Mouse (Mus musculus) 416B (cell line): ENCODE results near the gene Pcsk7.

ENCODE experiments used
- DNase-seq: peaks from one replicate; pipeline ENCODE4 v3.0.0; 2011; ENCODE audit warnings: low read depth

The Pcsk7 gene

DNA sequence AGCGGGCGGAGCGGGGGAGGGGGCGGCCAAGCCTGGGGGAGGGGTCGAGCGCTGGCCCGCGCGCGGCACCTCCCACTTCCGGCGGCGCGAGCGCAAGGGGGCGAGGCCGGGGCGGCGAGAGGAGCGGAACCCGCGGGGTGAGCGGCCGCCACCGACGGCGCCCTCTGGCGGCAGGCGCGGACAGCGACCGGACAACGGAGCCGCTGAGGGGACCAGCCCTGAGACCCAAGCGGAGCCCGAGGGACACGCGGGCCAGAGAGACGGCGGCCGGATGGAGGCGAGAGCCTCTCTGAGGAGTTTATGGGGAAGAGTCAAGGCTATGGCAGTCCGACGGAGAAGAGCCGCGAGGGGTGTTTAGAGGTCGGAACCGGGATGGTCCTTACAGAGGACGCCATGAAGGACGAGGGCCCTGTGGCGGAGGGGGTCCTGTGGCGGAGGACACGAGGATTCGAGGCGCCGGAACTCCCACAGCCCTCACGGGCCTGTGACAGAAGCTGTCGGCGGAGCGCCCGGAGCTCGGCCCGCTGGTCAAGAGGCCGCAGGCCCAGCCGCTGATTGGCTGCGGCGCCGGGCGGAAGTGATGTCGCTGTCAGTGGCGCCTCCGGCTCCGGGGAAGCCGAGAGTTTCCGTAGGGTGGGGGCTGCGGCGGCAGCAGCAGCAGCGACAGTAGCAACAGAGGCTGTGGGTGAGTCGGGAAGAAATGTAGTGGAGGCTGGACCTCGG lies at the start of gene Pcsk7, which contains the start of gene Rnf214:
TSS of gene Pcsk7 (plus strand) at position 143 of the 723 bp plus-strand sequence.
TSS of gene Rnf214 (minus strand) at position 557 of the 723 bp plus-strand sequence.
- DNase-seq, result peak; percentile 85

DNA sequence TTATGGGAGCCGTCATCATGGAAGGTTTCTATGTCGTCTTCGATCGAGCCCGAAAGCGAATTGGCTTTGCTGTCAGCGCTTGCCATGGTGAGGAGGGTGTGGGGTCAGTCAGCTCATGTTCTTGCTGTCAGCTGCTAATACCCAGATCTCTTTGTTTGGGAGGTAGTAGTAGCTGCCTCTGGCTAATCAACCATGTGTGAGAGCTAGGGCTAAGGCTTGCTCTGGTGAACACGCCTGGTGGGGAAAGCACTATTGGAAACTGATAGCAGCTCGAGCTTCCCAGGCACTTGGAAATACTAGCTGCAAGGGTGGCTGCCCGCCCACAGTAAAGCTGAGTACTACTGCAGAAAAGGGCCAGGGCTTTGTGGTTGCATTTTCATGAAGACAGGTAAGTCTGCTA lies 46.9 kb upstream of the Pcsk7 start:
- no peak for DNase-seq

DNA sequence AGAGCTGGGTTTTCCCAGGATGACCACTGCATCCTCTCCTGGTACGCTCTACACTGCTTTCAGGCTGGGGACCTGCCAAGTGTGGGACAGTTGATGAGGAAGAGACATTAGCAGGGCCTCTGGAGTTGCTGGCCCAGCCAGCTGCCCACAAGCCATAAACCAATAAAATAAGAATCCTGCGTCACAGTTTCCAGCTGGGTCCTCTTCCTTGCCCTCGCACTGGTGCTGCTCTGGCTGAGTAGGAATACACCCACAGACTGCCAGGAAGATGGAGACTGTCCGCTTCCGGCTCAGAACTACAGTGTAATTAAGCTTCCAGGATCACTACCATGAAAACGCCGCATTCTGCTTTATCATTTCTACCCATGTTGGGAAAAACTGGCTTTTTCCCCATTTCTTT lies 44.5 kb upstream of the Pcsk7 start:
- DNase-seq, result no peak

DNA sequence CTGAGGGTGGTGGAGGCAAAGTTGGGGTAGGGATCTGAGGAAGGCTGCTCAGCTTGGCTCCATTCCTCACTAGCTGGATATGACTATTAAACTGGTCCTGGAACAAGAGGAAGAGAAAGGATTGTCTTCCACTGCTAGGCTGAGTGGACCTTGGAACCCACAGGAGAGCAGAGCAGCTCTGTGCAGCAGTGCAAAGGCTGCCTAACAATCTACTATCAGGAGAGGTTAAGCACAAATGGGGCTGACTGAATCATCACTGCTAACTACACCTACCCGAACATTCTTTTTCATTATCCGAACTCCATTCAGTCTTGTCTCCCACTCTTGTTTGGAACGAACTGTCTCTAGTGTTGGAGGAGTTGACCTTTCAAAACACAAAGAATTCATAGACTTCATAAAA lies 37.1 kb upstream of the Pcsk7 start:
- no peak for DNase-seq

DNA sequence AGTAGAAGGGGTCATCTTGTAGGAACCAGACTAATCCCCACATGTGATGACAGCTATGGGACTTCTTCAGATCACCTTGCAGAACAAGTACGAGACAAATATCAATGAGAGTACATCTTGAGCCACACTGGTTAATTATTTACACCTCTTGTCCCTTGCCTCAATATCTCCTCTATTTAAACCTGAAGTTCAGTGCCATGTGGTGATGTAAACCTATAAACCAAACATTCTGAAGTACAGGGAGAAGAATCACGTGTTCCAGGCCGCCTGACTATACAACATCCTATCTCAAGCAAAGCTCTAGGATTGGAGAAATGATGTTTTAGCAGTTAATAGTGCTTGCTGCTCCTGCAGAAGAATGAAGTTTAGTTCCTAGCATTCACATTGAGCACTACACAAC lies 36.0 kb upstream of the Pcsk7 start:
- no peak for DNase-seq

DNA sequence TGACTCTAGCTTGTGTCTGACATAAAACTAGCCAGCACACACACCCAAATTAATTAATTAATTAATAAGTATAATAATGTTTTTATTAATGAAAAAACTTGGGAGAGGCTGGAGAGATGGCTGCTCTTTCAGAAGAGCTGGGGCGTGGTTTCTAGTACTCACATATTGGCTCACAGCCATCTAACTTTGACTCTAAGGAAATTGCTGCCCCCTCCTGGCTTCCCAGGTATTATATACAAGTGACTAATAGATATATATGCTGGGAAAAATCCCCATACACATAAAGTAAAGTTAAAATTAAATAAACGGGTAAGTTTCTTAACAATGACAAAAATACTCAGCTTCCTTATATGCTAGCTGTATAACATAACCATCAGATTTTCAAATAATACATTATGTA lies 28.4 kb upstream of the Pcsk7 start:
- peak; percentile 77 for DNase-seq

DNA sequence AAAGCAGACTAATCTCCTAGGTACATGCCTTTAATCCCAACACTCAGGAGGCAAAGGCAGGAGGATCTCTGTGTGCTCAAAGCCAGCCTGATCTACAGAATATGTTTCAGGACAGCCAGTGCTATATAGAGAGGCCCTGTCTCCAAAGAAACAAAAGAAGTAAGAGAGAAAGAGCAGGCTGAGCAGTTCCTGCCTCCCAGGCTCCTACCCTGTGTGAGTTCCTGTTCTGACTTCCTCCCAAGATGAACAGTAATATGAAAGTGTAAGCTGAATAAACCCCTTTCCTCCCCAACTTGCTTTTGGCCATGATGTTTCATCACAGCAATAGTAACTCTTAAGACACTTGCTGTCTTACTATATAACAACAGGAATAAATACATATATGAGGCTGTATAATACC lies 12.6 kb upstream of the Pcsk7 start:
- peak; percentile 21 for DNase-seq

DNA sequence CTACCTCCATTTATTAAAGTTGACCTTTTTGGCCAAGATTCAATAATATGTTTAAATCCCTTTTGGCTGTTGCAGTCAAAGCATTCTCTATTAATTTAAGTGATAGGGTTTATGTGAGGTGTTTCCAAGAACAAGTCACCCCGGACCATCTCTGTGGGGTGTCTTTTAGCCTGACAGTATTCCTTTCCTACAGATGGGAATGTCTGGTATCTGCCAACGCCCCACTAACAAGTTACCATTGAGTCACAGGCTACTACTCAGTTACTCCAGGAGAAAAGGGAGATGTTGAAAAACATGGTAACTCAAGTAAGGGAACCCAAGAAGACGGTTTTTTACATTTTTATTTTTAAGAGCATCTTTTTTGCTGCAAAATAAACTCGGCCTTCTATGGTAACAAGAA lies 1.1 kb upstream of the Pcsk7 start:
- no peak for DNase-seq

DNA sequence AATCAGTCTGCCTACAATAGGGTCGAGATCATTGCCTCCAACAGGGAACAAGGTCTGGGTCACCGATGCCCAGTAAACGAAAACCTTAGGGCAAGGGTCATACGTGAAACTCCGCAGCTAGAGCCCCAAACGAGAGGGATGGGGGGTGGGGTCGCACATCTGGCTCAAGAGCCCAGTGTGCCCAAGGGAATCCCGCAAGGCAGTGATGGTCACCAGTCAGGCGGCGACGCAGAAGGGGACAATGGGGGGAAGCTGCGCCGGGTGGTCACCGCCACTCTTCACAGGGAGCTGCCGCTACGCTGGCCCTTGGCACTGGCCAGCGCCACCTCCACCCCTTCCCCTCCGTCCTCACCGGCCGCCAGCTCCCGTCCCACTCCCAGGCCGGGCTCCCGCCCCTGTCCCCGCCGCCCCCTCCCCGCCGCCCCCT lies 473 bp upstream of the Pcsk7 start:
- DNase-seq, result peak; percentile 20

DNA sequence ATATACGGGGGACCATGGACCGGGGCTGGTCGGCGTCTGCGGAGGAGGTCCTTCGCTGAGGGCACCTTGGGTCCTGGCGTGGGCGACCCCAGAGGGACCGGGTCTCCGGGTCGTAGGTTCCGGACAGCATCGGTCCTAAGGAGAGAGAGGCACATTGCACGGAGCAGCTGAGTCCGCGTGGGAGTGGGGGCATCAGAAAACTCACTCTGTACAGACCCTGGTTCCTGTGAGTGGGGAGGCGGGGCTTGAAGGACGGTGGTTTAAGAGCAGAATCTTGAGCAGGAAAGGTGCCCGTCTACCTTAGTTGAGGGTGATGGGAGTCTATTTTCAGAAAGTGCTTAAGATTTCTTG lies 756 bp downstream of the Pcsk7 start:
- no peak for DNase-seq

DNA sequence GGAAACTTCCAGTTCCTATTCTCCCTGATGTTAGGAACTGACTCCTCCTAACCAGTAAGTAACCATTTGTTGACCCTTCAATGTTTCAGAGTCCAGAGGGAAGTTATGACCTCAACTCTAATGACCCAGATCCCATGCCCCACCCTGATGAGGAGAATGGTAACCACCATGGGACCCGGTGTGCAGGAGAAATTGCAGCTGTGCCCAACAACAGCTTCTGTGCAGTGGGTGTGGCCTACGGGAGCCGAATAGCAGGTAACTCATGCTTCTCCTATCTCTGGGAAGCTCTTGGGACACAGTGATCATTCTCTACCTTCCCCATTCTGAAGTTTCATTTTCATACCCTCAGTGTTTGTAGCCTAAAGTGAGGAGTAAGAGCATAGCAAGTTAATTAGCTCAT lies 4.7 kb downstream of the Pcsk7 start:
- DNase-seq, result no peak

DNA sequence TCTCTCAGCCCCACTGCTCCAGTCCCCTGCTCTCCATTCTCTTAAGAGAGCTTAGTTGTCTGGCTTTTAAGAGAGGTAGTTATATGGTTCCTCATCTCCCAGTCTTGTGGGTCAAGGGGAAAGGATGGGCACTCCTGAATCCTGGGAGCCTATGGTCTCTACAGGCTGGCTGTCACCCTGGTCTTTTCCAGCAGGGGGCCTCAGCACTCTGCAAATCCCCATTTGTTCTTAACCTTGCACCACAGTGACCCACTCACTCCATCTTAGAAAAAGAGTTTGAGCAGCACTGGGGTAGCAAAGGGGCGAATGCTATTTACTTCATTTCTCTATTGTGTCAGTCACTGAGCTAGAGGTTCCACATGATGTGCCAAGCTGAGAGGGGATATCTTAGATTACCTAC lies 5.4 kb downstream of the Pcsk7 start:
- peak; percentile 61 for DNase-seq

DNA sequence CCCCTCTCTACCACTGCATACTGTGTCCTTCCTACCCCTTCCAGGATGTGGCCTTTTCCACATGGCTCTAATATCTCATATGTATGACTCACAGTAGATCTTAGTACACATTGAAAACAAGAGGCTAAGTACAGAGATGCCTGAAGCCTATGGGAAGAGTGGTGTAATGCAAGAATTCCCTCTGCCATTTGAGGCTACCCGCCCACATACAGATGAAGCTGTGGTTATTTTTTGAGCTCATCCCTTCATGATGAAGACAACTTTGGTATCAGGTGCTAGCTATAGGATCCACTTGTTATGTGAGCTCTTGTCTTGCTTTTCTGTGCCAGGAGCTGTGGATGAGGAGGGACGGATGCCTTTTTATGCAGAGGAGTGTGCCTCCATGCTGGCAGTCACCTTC lies 9.4 kb downstream of the Pcsk7 start:
- no peak for DNase-seq

DNA sequence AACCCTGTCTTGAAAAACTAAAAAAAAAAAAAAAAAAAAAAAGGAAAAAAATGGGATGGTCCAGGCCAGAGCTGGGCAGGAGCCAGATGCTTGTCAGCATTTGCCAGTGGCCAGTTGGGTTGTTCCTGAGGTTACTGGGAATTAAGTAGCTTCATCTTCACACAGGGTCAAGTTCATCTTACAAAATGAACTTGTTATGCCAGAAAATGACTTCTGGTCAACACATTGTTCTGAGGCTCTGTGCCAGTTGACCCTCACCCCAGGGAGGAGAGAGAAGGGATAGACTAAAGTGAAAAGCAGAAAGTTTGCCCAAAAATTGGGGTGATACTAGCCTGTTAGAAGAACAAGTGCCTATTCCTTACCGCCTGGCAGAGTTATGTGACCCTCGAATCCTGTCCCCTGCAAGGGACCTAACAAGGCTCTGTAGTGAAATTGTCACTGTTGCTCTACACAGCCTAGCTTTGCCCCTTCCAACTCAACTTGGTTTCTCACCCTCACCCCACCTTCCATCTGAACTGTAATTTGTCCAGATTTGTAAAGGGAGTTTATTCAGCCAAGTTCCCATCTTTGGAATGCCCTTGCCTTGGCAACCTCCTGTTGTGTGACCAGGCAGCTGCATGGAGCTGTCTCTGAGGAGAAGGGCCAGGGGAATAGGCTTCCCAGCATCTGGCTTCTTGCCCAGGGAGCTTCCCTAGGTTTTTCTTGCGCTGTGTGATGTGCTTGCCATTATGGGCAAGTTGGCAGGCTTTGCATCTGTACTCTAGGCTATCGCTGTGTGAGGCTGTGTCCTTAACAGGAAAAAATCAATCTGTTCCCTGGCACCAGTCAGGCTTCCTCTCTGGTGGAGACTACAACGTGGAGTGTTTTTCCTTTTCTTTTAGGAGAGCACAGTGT lies 11.0 kb downstream of the Pcsk7 start:
- DNase-seq, result no peak

DNA sequence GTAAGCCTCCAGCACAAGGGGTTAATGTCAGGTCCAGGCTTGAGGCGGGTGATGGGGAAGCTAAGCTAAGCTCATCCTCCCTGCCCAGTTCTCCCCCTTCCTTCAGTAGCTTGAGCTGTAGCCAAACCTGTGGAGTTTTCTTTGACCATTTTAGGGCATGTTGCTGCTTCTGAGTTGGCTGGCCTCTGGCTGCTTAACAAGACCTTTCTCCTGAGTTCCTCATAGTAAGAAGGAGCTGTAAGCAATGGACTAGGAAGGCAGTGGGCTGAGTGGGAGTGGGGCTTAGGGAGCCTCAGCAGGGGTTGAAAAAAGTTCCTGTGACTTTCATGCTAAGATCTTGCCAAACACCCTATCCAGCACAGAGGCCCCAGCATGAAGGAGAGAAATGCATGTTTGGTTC lies 13.6 kb downstream of the Pcsk7 start:
- no peak for DNase-seq

DNA sequence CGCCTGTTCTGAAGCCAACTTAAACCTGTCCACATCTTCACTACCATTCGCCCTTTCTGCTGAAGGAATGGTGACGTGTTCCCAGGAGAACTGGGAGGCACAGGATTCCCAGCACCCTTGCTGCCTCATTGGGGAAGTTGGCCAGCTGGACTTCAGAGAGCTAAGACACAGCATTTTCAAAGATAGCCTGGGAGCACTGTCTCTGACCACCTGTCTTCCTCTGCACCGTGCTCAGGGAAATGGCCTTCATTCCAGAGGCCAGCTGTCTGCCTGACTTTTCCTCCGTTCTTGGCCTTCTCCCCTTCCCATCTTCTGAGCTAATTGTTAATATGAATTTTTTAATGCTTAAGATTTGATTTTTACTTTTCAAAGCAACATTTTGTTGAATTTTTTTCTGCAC lies 23.0 kb downstream of the Pcsk7 start:
- no peak for DNase-seq

DNA sequence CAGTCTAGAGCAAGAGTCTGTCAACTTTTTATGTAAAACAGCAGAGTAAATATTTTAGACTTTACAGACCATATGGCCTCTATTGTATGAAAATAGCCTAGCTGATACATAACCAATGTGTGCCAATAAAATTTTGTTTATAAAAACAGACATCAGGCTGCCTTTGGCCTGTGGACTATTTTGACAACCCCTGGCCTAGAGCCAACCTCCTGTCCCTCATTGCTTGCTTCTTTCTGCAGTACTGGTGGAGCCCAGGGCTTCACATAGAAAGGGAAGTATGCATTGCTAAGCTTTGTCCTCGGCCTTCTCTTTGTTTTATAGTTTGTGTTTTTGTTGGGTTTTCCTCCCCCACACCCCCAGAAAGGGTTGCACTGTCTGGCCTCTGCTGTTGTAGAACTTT lies 25.7 kb downstream of the Pcsk7 start:
- no peak for DNase-seq

DNA sequence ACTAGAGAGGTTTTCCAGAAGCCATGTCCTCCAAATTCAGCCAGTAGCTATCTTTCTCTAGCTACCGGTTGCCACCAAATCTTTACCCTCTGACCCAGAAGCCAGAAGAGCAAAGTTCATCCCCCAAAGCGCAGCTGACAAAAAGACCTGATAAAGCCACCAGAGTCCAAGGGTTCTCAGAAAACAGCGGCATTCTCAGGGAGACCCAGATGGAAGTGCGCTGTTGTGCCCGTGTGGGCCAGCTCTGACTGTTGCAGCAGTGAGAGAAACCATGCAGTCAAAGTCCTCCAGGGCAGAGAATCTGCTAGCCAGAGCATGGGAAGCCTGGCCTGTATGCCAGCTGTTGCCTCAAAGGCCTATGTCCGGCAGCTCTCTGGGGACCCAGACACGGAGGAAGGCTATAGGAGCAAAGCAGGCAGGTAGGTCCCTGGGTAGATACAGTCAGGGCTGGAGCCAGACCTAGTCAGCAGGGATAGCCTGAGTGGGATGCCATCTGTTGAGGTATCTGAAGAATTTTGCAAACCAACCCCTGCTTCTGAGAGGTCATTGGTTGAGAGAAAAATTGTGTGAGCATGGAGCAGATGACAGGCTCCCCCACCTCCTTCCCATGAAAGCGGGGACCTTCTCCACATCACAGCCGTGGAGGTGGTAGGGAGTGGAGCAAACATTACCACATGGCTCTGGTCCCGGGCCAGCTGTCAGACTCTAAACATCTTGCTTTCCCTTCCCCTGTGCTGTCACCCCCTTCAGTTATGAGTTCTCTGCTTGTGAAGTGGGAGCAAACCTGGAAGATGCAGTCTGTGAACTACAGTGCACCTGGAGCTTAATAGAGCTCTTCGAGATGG lies 26.5 kb downstream of the Pcsk7 start:
- DNase-seq, result no peak

DNA sequence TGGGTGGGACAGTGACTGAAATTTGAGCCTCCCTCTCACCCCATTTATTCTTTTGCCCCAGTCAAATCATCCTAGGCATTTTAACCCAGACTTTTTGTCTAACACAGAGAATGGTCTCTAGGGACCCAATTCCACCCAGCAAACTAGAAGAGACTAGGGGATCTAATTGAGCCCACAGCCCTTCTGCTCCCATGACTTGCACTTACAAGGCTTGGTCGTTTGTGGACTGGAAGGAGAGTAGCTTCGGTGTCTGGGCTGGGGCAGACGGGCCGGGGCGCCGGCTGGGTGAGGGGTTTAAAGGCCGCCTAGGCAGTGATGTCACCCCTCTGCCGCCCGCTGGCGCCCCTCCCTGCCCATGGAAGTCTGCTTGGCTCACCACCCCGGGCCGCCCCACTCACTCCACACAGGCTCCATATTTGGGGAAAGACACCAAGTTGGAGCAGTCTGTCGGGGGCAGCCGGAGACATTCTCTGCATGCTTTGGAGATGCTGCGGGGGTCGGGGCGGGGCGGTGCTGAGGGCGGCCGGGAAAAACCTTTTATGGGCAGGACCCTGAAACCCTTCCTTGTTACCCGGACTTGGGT lies 29.4 kb downstream of the Pcsk7 start, which contains the start of gene Tagln:
TSS of gene Tagln (minus strand) at position 431 of the 583 bp plus-strand sequence.
- no peak for DNase-seq

DNA sequence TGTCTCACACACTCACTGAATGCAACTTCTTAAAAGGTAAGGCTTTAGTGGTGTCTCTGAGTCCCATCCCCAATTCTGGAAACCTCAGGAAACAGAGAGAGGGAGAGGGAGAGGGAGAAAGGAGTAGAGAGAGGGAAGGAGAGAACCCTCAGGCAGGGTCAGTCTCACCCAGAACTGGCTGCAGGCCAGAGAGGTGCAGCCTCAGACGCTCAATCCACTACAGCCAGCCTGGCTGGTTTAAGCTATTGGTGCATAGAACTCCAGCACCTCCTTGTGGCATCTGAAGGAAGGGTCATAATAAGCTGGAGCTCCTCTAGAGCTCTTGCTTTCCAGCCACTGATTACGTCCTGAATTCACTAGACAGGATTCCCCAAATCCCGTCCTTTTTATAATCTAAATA lies 30.6 kb downstream of the Pcsk7 start:
- peak; percentile 78 for DNase-seq

DNA sequence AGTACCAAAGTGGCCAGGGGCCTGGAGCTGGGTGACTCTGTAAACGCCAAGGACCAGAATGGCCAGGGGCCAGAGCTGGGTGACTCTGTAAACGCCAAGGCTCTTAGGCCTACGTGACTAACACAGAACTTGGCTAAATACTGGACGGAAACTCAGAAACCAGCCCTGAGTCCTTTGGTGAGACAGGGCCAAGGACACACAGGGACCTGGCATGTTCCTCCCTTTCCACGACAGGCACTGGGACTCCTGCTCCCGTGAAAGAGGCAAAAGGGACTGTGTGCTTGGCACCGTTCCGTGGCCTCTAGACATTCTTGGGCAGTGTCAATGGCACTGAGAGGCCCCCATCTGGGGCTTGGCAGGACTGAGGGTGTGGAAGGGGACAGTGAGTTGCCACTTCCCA lies 31.8 kb downstream of the Pcsk7 start:
- DNase-seq, result no peak
